Mouse (Mus musculus): ENCODE data around the gene Spdl1. TPM values are rescaled to one million over a fixed set of nuclear protein-coding genes. Genes with fewer than 3 reads are reported as not detected.

The Spdl1 gene
- polyA plus RNA-seq, 1 experiment from 2014 or later, result 5.0 TPM

DNA sequence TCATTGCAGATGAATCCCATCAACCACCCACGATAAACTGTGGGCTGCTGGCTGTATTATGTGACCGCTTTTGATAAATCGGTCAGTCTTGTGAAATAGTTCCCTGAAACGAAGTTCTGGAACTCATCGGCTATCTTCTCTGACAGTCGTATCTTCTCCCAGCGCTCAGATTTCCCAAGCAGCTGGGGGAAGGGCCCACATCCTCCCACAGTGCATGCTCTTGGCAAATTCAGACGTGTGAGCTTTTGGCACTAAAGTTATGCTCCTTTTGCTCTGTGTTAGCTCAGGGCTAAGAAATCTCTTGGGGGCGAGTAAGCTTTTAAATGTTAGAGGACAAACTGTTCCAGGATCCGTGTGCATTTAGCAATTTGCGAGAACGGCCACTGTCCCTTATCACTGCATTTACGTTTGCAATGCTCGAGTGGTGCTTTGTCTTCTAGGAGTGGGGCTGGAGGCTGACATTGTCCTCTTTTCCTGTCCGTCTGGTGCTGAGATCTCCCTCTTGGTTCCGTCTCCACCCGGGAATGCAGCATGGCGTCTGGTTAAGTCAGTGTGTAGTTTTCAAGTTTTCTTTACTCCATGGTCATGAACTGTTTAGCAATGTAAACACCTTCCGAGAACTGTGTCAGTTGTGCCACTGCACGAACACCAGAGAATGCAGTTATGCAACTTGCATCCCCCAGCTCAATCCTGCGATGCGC, 12.3 kb upstream of the Spdl1 start:
- 32% methylated on average over 22 of the region's 22 CpGs for WGBS
- Histone ChIP-seq H3K4me2 (replicated peaks; ENCODE audit: low read depth) (peak overlapping the region; percentile 21), H3K27ac (replicated peaks) (no peak overlapping the region; the same call in 1 of the 2 replicates), H3K4me1 (replicated peaks; ENCODE audit: control insufficient read depth, insufficient read depth) (no peaks in the 10 kb centered on the region), H3K36me3 (ENCODE audit: control insufficient read depth, insufficient read depth, low read length) (no peaks in the 10 kb centered on the region), H3K4me3 (ENCODE audit: low read depth, low read length) (no peak overlapping the region), H3K9me3 (ENCODE audit: control insufficient read depth, low read length) (no peaks in the 10 kb centered on the region), H3K27me3 (ENCODE audit: control insufficient read depth, insufficient read depth, low read length) (no peaks in the 10 kb centered on the region), H3K9ac (ENCODE audit: low read length) (no peak overlapping the region)
- DNase-seq (ENCODE audit: low spot score) (peak; percentile 31), ATAC-seq (ENCODE audit: low FRiP score, low TSS enrichment) (peak; percentile 66; the same call in 1 of the 2 replicates)
- TF ChIP-seq EP300 (optimal IDR thresholded peaks at IDR 0.05), result no peak
- 0 out of 2 replicates have a peak, but pooled peaks have one; percentile 5 for TF ChIP-seq CTCF (IDR thresholded peaks at IDR 0.05; ENCODE audit: low read depth)

DNA sequence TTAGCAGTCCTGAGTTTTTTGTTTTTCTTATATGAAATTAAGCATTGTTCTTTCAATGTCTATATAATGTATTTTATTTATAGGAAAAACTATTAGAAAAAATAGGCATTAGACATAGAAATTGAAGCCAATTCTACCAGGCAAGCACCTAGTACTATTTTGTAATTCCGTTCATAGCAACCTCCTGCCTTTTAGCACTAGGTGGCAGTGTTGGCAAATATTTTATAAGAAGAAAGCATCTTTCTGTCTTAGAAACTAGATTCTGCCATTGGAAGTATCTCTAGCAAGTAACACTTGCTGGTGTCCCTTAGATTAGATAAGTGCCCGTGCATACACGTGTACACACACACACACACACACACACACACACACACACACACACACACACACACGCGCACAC, 10.1 kb upstream of the Spdl1 start:
- Histone ChIP-seq H3K9me3 (ENCODE audit: control insufficient read depth, low read length) (no peaks in the 10 kb centered on the region), H3K27me3 (ENCODE audit: control insufficient read depth, insufficient read depth, low read length) (no peaks in the 10 kb centered on the region), H3K4me1 (replicated peaks; ENCODE audit: control insufficient read depth, insufficient read depth) (no peaks in the 10 kb centered on the region), H3K9ac (ENCODE audit: low read length) (no peak overlapping the region), H3K36me3 (ENCODE audit: control insufficient read depth, insufficient read depth, low read length) (no peaks in the 10 kb centered on the region), H3K27ac (replicated peaks) (no peak overlapping the region), H3K4me3 (ENCODE audit: low read depth, low read length) (no peak overlapping the region), H3K4me2 (replicated peaks; ENCODE audit: low read depth) (no peak overlapping the region)
- ATAC-seq (ENCODE audit: low FRiP score, low TSS enrichment) (no peak), DNase-seq (ENCODE audit: low spot score) (no peak)
- WGBS, result 33% methylated on average over 5 of the region's 5 CpGs
- TF ChIP-seq CTCF (IDR thresholded peaks at IDR 0.05; ENCODE audit: low read depth) (peak; percentile 77), EP300 (optimal IDR thresholded peaks at IDR 0.05) (no peak)

DNA sequence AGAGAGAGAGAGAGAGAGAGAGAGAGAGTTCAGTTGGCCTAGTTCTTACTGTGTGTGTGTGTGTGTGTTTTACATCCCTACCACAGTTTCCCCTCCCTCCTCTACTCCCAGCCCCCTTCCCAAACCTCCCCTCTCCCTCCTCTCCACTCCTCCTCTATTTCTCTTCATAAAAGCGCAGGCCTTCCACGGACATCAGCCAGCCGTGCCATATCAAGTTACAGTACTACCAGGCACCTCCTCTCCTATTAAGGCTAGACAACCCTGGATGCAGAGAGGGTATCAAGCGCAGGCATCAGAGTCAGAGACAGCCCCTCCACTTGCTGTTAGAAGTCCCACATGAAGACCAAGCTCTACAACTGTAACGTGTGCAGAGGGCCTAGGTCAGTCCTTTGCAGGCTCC, 6.8 kb upstream of the Spdl1 start:
- WGBS, result 36% methylated on average over 5 of the region's 5 CpGs
- DNase-seq (ENCODE audit: low spot score) (no peak), ATAC-seq (ENCODE audit: low FRiP score, low TSS enrichment) (no peak)

DNA sequence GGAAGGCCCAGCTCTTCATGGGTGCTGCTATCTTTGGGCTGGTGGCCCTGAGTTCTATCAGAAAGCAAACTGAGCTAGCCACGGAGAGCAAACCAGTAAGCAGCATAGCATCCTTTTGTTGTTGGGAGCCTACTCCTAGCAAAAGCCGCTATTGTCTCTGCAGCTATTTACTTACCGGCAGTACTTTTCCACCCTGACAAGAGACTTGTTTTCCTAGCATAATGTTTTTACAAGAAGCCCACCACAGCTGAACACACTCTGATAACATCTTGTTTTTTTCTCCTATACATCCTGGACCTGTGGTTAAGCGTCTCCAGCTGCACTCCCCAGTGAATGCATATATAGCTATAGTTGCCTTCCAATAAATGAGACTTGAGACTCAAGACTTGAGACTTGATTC, 5.6 kb upstream of the Spdl1 start:
- ATAC-seq (ENCODE audit: low FRiP score, low TSS enrichment), result no peak
- no peaks in the 10 kb centered on the region for H3K27me3 ChIP-seq (ENCODE audit: control insufficient read depth, insufficient read depth, low read length)
- no peak for DNase-seq (ENCODE audit: low spot score)
- no peaks in the 10 kb centered on the region for H3K9me3 ChIP-seq (ENCODE audit: control insufficient read depth, low read length)
- H3K4me1 ChIP-seq (replicated peaks; ENCODE audit: control insufficient read depth, insufficient read depth), result no peaks in the 10 kb centered on the region
- H3K4me3 ChIP-seq (ENCODE audit: low read depth, low read length), result no peak overlapping the region
- no peak overlapping the region for H3K4me2 ChIP-seq (replicated peaks; ENCODE audit: low read depth)
- no peaks in the 10 kb centered on the region for H3K36me3 ChIP-seq (ENCODE audit: control insufficient read depth, insufficient read depth, low read length)
- 40% methylated on average over 4 of the region's 4 CpGs for WGBS
- H3K9ac ChIP-seq (ENCODE audit: low read length), result no peak overlapping the region
- TF ChIP-seq EP300 (optimal IDR thresholded peaks at IDR 0.05) (no peak), CTCF (IDR thresholded peaks at IDR 0.05; ENCODE audit: low read depth) (no peak)
- no peak overlapping the region for H3K27ac ChIP-seq (replicated peaks)

More for the DNA sequence above, 6.8 kb upstream of the Spdl1 start:
- no peaks in the 10 kb centered on the region for H3K9me3 ChIP-seq (ENCODE audit: control insufficient read depth, low read length)
- no peaks in the 10 kb centered on the region for H3K27me3 ChIP-seq (ENCODE audit: control insufficient read depth, insufficient read depth, low read length)
- no peak overlapping the region for H3K4me3 ChIP-seq (ENCODE audit: low read depth, low read length)
- H3K4me2 ChIP-seq (replicated peaks; ENCODE audit: low read depth), result no peak overlapping the region
- TF ChIP-seq CTCF (IDR thresholded peaks at IDR 0.05; ENCODE audit: low read depth), result no peak
- no peak for TF ChIP-seq EP300 (optimal IDR thresholded peaks at IDR 0.05)
- no peaks in the 10 kb centered on the region for H3K36me3 ChIP-seq (ENCODE audit: control insufficient read depth, insufficient read depth, low read length)
- H3K9ac ChIP-seq (ENCODE audit: low read length), result no peak overlapping the region
- no peak overlapping the region for H3K27ac ChIP-seq (replicated peaks)
- H3K4me1 ChIP-seq (replicated peaks; ENCODE audit: control insufficient read depth, insufficient read depth), result no peaks in the 10 kb centered on the region

DNA sequence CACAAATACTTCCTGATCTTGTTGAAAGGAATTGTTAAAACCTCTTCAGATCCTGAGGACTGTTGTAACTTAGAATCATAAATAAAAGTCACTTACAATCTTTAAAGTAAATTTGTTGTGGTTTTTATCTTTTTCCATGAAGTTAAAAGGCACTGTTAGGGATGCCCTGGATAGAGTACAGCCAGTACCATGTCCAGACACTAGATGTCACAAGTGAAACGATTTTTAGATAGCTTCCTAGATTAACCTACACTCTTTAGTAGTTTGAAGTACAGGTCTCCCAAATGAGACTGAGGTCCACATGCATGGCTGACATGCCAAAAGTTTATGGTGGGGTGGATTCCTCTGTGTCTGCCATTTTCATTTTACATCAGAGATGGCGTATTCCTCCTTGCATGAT, 2.8 kb upstream of the Spdl1 start:
- no peaks in the 10 kb centered on the region for H3K9me3 ChIP-seq (ENCODE audit: control insufficient read depth, low read length)
- H3K4me3 ChIP-seq (ENCODE audit: low read depth, low read length), result no peak overlapping the region
- no peaks in the 10 kb centered on the region for H3K4me1 ChIP-seq (replicated peaks; ENCODE audit: control insufficient read depth, insufficient read depth)
- no peaks in the 10 kb centered on the region for H3K36me3 ChIP-seq (ENCODE audit: control insufficient read depth, insufficient read depth, low read length)
- H3K27ac ChIP-seq (replicated peaks), result no peak overlapping the region
- no peaks in the 10 kb centered on the region for H3K27me3 ChIP-seq (ENCODE audit: control insufficient read depth, insufficient read depth, low read length)
- ATAC-seq (ENCODE audit: low FRiP score, low TSS enrichment) (no peak), DNase-seq (ENCODE audit: low spot score) (no peak)
- WGBS, result 43% methylated on average over 2 of the region's 2 CpGs
- no peak overlapping the region for H3K9ac ChIP-seq (ENCODE audit: low read length)
- no peak overlapping the region for H3K4me2 ChIP-seq (replicated peaks; ENCODE audit: low read depth)
- TF ChIP-seq CTCF (IDR thresholded peaks at IDR 0.05; ENCODE audit: low read depth) (peak; percentile 59), EP300 (optimal IDR thresholded peaks at IDR 0.05) (no peak)

DNA sequence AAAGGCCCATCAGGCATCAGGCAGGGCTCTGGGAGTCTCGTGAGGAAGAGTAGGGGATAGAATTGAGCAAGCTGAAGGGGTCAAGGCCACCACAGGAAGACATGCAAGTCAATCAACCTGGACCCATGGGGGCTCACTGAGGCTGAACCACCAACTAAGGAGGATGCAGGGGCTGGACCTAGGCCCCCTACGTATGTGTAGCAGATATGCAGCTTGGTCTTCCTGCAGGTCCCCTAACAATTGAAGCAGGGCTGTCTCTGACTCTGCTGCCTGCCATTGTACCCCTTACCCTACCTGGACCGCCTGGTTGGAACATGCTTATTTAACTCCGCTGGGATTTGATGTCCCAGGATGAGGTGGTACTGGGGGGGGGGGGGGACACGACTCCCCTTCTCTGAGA, 763 bp downstream of the Spdl1 start:
- H3K4me1 ChIP-seq (replicated peaks; ENCODE audit: control insufficient read depth, insufficient read depth), result no peaks in the 10 kb centered on the region
- ATAC-seq (ENCODE audit: low FRiP score, low TSS enrichment), result no peak
- no peaks in the 10 kb centered on the region for H3K9me3 ChIP-seq (ENCODE audit: control insufficient read depth, low read length)
- peak overlapping the region; percentile 77 for H3K9ac ChIP-seq (ENCODE audit: low read length)
- TF ChIP-seq EP300 (optimal IDR thresholded peaks at IDR 0.05) (no peak), CTCF (IDR thresholded peaks at IDR 0.05; ENCODE audit: low read depth) (no peak)
- H3K36me3 ChIP-seq (ENCODE audit: control insufficient read depth, insufficient read depth, low read length), result 0 out of 2 replicates have a peak, but pooled peaks cover 2% of the 10 kb centered on the region
- WGBS, result 6% methylated on average over 4 of the region's 5 CpGs
- peak overlapping the region; percentile 82 for H3K4me2 ChIP-seq (replicated peaks; ENCODE audit: low read depth)
- no peaks in the 10 kb centered on the region for H3K27me3 ChIP-seq (ENCODE audit: control insufficient read depth, insufficient read depth, low read length)
- no peak for DNase-seq (ENCODE audit: low spot score)
- H3K4me3 ChIP-seq (ENCODE audit: low read depth, low read length), result peak overlapping the region; percentile 76
- H3K27ac ChIP-seq (replicated peaks), result no peak overlapping the region
